Mouse (Mus musculus) macrophage (primary cell): ENCODE measurements around the gene Cdh11. TPM values are rescaled to one million over a fixed set of nuclear protein-coding genes. Genes with fewer than 3 reads are reported as not detected.
"Not testable (repeated sequence)": the region's sequence is repeated elsewhere in the genome, so short reads cannot be mapped to it uniquely, and the experiment has no call there.

Experiments
- H3K27ac ChIP-seq: fragments of 350-480 bp; formaldehyde crosslinking; 2 replicates; pipeline ENCODE4 v1.9.0; 2021
- H3K36me3 ChIP-seq: fragments of 350-480 bp; formaldehyde crosslinking; 2 replicates; pipeline ENCODE4 v1.9.0; 2021; ENCODE audit errors: inconsistent target
- H3K4me3 ChIP-seq: fragments of 350-480 bp; formaldehyde crosslinking; 2 replicates; pipeline ENCODE4 v1.9.0; 2021; ENCODE audit errors: inconsistent target
- H3K79me2 ChIP-seq: fragments of 350-480 bp; formaldehyde crosslinking; 2 replicates; pipeline ENCODE4 v1.9.0; 2021; ENCODE audit errors: inconsistent target
- WGBS: methylation state at CpG from one replicate; pipeline ENCODE4 v1.1.7; 2026; ENCODE audit warnings: inconsistent platforms; ENCODE audit not compliant: missing documents; 5-methylcytosine and 5-hydroxymethylcytosine counted together
- polyA plus RNA-seq: library from polyadenylated mRNA; stranded (reverse); fragments of 250-400 nt; gene quantifications from 3 replicates; pipeline ENCODE4 v1.2.4, GENCODE M21; 2018; ENCODE audit warnings: inconsistent platforms

Gene Cdh11
- polyA plus RNA-seq, 1 experiment from 2014 or later: 0.10 TPM

GRCm38 (mm10) chr8:102740963-102741362 lies 44.5 kb downstream of the Cdh11 start:
- H3K27ac ChIP-seq: no peak overlapping the region
- no peaks in the 10 kb centered on the region for H3K36me3 ChIP-seq
- WGBS: 77% methylated on average over 4 of the region's 4 CpGs
- H3K4me3 ChIP-seq: no peak overlapping the region
- no peaks in the 10 kb centered on the region for H3K79me2 ChIP-seq

- no peak overlapping the region for H3K27ac ChIP-seq
- WGBS: 77% methylated on average over 7 of the region's 7 CpGs
- no peak overlapping the region for H3K4me3 ChIP-seq
- no peaks in the 10 kb centered on the region for H3K36me3 ChIP-seq
- H3K79me2 ChIP-seq: no peaks in the 10 kb centered on the region
These were observed 46.4 kb downstream of the Cdh11 start for GRCm38 (mm10) chr8:102738961-102739487.

DNA sequence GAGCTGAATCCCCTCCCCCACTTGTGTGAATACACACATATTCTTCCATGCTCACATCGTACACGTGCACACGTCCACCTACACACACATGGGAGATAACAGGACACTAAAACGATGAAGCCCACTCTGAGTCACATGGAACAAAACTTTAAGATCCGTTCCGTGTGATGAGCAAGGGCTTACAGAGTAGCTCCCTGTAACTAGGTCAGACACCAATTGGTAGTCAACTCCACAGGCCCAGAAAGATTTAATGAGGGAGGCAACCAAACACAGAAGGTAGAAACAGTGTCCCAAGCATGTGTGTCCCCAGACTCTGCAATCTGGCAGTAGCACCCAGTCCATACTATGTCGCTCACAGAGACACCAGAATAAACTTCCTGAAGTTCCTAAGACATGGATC lies 47.0 kb downstream of the Cdh11 start:
- Histone ChIP-seq H3K4me3 (no peak overlapping the region), H3K79me2 (no peaks in the 10 kb centered on the region), H3K27ac (no peak overlapping the region), H3K36me3 (no peaks in the 10 kb centered on the region)
- 93% methylated on average over 7 of the region's 7 CpGs for WGBS

- Histone ChIP-seq H3K36me3 (no peaks in the 10 kb centered on the region), H3K4me3 (no peak overlapping the region)
- WGBS: 100% methylated on average over 1 of the region's 1 CpGs
These were observed 51.0 kb downstream of the Cdh11 start for GRCm38 (mm10) chr8:102734419-102734818.

GRCm38 (mm10) chr8:102726206-102726935 lies 59.1 kb downstream of the Cdh11 start:
- H3K4me3 ChIP-seq: no peak overlapping the region
- H3K36me3 ChIP-seq: no peaks in the 10 kb centered on the region
- no peak overlapping the region for H3K27ac ChIP-seq
- 73% methylated on average over 10 of the region's 10 CpGs for WGBS
- H3K79me2 ChIP-seq: no peaks in the 10 kb centered on the region

More at GRCm38 (mm10) chr8:102734419-102734818, 51.0 kb downstream of the Cdh11 start:
- no peaks in the 10 kb centered on the region for H3K79me2 ChIP-seq
- H3K27ac ChIP-seq: no peak overlapping the region

DNA sequence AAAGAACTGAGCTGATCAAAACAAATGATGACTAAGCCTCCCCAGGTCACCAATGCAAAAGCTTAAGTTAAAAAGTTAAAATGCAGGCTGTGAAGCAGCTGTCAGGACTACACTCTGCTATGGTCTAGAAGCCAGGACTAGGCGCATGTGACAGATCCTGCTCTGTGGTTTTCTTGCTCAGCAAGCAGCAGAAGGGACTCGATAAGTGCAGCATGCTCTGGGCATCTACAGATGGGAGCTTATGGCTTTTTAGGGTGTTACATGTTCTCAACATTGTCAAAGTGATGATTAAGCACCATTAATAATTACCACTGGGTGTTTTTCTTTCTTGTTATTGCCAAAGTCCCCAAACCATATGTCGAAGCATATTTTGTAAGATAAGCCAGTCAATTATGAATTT lies 59.9 kb downstream of the Cdh11 start:
- Histone ChIP-seq H3K27ac (no peak overlapping the region), H3K4me3 (no peak overlapping the region), H3K79me2 (no peaks in the 10 kb centered on the region), H3K36me3 (no peaks in the 10 kb centered on the region)
- 74% methylated on average over 3 of the region's 3 CpGs for WGBS

DNA sequence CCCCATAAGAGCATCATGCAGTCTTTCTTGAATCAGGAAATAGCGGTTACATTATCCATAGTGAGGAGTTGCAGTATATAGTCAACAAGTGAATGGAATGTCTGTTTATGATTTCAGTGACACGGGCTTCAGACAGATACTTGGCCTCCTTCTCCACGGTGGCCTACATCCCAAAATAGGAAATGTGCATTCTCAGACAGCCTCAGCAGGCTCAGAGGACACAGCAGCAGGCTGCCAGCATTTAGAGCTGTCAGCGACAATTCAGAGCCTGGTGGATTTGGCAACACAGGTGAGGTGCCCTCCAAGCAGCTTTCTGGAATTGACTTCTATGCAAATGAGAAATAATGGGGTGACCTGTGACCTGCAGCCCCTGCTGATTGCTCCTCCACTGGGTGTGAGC lies 69.5 kb downstream of the Cdh11 start:
- H3K4me3 ChIP-seq: no peak overlapping the region
- WGBS: 57% methylated on average over 4 of the region's 4 CpGs
- no peaks in the 10 kb centered on the region for H3K36me3 ChIP-seq

GRCm38 (mm10) chr8:102707305-102707704 lies 78.1 kb downstream of the Cdh11 start:
- 27% methylated on average over 7 of the region's 7 CpGs for whole genome bisulfite sequencing

More for the DNA sequence above, 69.5 kb downstream of the Cdh11 start:
- Histone ChIP-seq H3K79me2 (no peaks in the 10 kb centered on the region), H3K27ac (no peak overlapping the region)

GRCm38 (mm10) chr8:102705376-102705905 lies 80.0 kb downstream of the Cdh11 start:
- Histone ChIP-seq H3K27ac (no peak overlapping the region), H3K36me3 (no peaks in the 10 kb centered on the region), H3K4me3 (no peak overlapping the region), H3K79me2 (no peaks in the 10 kb centered on the region)
- 80% methylated on average over 7 of the region's 7 CpGs for WGBS

More at GRCm38 (mm10) chr8:102707305-102707704, 78.1 kb downstream of the Cdh11 start:
- Histone ChIP-seq H3K79me2 (no peaks in the 10 kb centered on the region), H3K36me3 (no peaks in the 10 kb centered on the region), H3K27ac (no peak overlapping the region), H3K4me3 (no peak overlapping the region)

DNA sequence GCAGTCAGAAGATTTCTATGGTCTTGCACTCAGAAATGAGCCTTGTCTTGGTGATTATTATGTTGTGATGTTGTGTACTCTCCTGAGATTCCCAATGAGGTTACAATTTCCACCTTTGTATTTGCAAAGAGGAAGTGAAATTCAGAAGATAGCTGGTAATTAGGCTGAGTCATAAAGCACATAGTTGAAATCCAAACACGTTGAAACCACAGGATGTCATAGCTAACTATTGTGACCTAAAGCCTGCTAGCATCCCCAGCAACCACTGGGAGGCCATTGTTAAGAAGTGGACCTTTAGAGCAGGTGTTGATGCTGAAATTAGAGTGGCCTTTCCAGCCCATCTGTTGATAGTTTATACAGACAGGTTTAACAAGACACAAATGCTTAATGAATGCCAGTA lies 85.2 kb downstream of the Cdh11 start:
- H3K36me3 ChIP-seq: no peaks in the 10 kb centered on the region
- no peak overlapping the region for H3K27ac ChIP-seq
- 8% methylated on average over 1 of the region's 1 CpGs for WGBS
- H3K4me3 ChIP-seq: no peak overlapping the region
- H3K79me2 ChIP-seq: no peaks in the 10 kb centered on the region

DNA sequence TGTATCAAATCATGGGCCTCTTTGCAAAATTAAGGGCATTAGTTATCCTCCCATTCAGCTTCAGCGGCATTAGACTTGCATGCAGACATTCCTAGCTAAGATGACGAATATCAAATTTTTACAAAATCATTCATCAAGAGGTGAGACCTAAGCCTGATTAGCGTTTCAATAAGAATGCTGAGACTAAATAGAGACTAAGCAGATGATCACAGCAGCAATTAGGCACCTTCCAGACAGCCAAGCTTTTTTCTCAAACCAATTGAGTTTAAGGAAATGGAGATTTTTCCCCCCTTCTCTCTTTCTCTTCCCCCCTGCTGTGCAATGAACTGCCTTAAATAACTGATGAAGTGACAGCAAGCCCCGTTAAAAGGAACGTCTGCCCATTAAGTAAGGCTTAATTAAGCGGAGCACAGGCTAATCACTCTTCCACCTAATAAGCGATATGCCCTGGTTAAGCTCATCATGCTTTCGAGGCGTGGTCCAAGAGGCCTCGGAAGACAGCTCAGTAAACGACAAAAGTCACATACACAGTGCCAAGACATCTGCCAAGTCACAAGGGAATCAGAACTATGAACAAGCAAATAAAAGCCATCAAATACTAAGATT lies 87.1 kb downstream of the Cdh11 start:
- no peaks in the 10 kb centered on the region for H3K79me2 ChIP-seq
- H3K4me3 ChIP-seq: no peak overlapping the region
- no peaks in the 10 kb centered on the region for H3K36me3 ChIP-seq
- WGBS: 51% methylated on average over 11 of the region's 11 CpGs
- no peak overlapping the region for H3K27ac ChIP-seq

DNA sequence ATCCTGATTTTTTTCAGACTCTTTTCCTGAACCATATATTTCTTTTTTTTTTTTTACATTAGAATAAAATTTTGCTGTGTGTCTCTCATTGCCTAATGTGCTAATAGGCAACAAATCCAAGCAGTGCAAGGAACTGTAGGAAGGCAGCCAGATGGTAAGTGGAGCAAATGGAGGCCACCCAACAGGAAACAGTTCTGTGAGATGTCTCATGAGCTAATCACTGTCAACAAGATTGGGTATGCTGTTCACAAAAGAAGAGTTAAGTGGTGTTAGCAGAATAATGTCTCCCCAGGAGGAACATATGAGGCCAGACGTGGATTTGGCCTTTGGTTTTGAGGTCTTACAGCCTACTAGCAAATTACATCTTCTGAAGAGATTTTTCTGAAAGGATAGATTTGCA lies 92.0 kb downstream of the Cdh11 start:
- H3K36me3 ChIP-seq: no peaks in the 10 kb centered on the region
- WGBS: 69% methylated on average over 1 of the region's 1 CpGs
- no peaks in the 10 kb centered on the region for H3K79me2 ChIP-seq
- H3K27ac ChIP-seq: no peak overlapping the region
- no peak overlapping the region for H3K4me3 ChIP-seq

DNA sequence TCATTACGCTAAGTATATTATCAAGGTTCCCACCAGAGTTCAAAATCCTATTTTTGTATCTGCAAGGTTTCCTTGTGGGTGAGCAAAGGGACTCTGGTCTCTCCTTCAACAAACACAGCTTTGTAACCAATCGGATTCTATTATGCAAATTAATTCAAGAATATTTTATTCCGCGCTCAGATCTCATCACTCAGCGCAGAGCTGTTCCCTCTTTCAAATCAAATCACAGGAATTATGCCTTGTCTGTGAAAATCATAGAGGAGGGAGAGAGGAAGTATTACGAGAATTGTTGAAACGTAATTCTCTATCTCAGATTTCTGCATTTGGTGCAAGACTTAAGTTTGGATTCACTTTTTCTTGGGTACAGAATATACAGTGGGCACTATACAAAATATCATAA lies 100.0 kb downstream of the Cdh11 start:
- H3K4me3 ChIP-seq, H3K27ac ChIP-seq: not testable (repeated sequence)
- WGBS: 82% methylated on average over 6 of the region's 7 CpGs

DNA sequence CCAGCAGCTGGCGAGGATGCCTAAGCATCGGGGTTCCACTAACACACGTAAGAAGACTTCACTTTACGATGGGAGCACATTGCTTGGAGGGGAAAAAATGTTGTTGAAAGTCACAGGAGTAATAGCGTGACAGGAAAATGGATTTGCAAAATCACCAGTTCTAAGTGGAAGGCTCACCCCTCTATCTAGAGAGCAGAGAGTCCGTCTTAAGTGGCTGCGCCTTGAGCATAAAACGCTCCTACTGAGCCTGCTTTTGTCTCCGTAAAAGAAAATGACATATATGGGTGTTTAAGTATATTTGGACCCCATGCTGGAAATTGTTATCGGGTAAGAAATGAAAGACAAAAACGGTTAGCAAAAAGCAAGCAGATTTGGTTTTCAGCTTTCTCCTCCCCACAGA lies 100.4 kb downstream of the Cdh11 start:
- WGBS: 91% methylated on average over 11 of the region's 11 CpGs
- Histone ChIP-seq H3K4me3 (no peak overlapping the region), H3K36me3 (no peaks in the 10 kb centered on the region), H3K27ac (no peak overlapping the region), H3K79me2 (no peaks in the 10 kb centered on the region)

More for the DNA sequence above, 100.0 kb downstream of the Cdh11 start:
- not testable (repeated sequence) for H3K79me2 ChIP-seq, H3K36me3 ChIP-seq

DNA sequence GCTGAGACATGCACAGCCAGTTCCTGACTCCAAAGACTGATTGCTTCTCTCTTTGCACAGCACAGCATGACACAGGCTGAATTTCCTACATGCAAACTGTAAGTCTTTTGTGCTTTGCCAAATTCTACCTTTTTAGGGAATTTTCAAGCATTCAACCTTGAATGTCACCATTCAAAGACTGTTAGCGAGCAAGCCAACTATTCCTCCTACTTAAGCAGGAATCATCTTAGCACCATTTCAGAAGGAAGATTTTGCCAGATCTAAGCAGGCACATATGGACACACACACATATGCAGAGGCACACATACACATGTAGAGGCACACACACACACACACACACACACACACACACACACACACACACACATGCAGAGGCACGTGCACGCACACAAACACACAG lies 108.3 kb downstream of the Cdh11 start:
- H3K27ac ChIP-seq: no peak overlapping the region
- no peaks in the 10 kb centered on the region for H3K79me2 ChIP-seq
- no peaks in the 10 kb centered on the region for H3K36me3 ChIP-seq
- H3K4me3 ChIP-seq: no peak overlapping the region
- WGBS: 89% methylated on average over 3 of the region's 3 CpGs
